Mouse (Mus musculus): ENCODE measurements around the gene Cacng8. TPM values are rescaled to one million over a fixed set of nuclear protein-coding genes. Genes with fewer than 3 reads are reported as not detected.

Gene Cacng8
- polyA plus RNA-seq, 1 experiment from 2014 or later, result 0.27 TPM

- no peak overlapping the region for H3K4me2 ChIP-seq (replicated peaks; ENCODE audit: low read depth)
- no peak overlapping the region for H3K4me3 ChIP-seq (ENCODE audit: low read depth, low read length)
- H3K9me3 ChIP-seq (ENCODE audit: control insufficient read depth), result no peaks in the 10 kb centered on the region
- TF ChIP-seq CTCF (IDR thresholded peaks at IDR 0.05; ENCODE audit: low read depth), result peak; percentile 82
- WGBS, result 25% methylated on average over 15 of the region's 15 CpGs
- no peaks in the 10 kb centered on the region for H3K4me1 ChIP-seq (replicated peaks; ENCODE audit: control insufficient read depth, insufficient read depth, low read length)
- H3K27me3 ChIP-seq (replicated peaks; ENCODE audit: control insufficient read depth, insufficient read depth, low read length), result no peaks in the 10 kb centered on the region
- H3K27ac ChIP-seq (ENCODE audit: low read depth, low read length), result no peak overlapping the region
- H3K36me3 ChIP-seq (ENCODE audit: control insufficient read depth, insufficient read depth), result no peaks in the 10 kb centered on the region
- ATAC-seq, result no peak
- no peak overlapping the region for H3K9ac ChIP-seq (ENCODE audit: low read depth, low read length)
Observed at GRCm38 (mm10) chr7:3448737-3449454, 58.4 kb downstream of the Cacng8 start.

- H3K4me1 ChIP-seq (replicated peaks; ENCODE audit: control insufficient read depth, insufficient read depth, low read length), result no peaks in the 10 kb centered on the region
- H3K27ac ChIP-seq (ENCODE audit: low read depth, low read length), result no peak overlapping the region
- no peak for TF ChIP-seq CTCF (IDR thresholded peaks at IDR 0.05; ENCODE audit: low read depth)
- no peak overlapping the region for H3K4me2 ChIP-seq (replicated peaks; ENCODE audit: low read depth)
- H3K9ac ChIP-seq (ENCODE audit: low read depth, low read length), result no peak overlapping the region
- H3K4me3 ChIP-seq (ENCODE audit: low read depth, low read length), result no peak overlapping the region
- H3K9me3 ChIP-seq (ENCODE audit: control insufficient read depth), result no peaks in the 10 kb centered on the region
- H3K27me3 ChIP-seq (replicated peaks; ENCODE audit: control insufficient read depth, insufficient read depth, low read length), result no peaks in the 10 kb centered on the region
- WGBS, result 63% methylated on average over 5 of the region's 5 CpGs
- no peak for ATAC-seq
- H3K36me3 ChIP-seq (ENCODE audit: control insufficient read depth, insufficient read depth), result no peaks in the 10 kb centered on the region
Observed at GRCm38 (mm10) chr7:3450671-3451070, 60.2 kb downstream of the Cacng8 start.

GRCm38 (mm10) chr7:3451161-3451560, 60.7 kb downstream of the Cacng8 start:
- no peak for ATAC-seq
- H3K4me2 ChIP-seq (replicated peaks; ENCODE audit: low read depth), result no peak overlapping the region

GRCm38 (mm10) chr7:3452821-3453485, 62.5 kb downstream of the Cacng8 start:
- H3K4me3 ChIP-seq (ENCODE audit: low read depth, low read length), result no peak overlapping the region
- no peak overlapping the region for H3K4me2 ChIP-seq (replicated peaks; ENCODE audit: low read depth)
- H3K9me3 ChIP-seq (ENCODE audit: control insufficient read depth), result no peaks in the 10 kb centered on the region
- no peaks in the 10 kb centered on the region for H3K36me3 ChIP-seq (ENCODE audit: control insufficient read depth, insufficient read depth)
- TF ChIP-seq CTCF (IDR thresholded peaks at IDR 0.05; ENCODE audit: low read depth), result no peak
- ATAC-seq, result no peak
- WGBS, result 57% methylated on average over 12 of the region's 12 CpGs
- H3K9ac ChIP-seq (ENCODE audit: low read depth, low read length), result no peak overlapping the region
- H3K4me1 ChIP-seq (replicated peaks; ENCODE audit: control insufficient read depth, insufficient read depth, low read length), result no peaks in the 10 kb centered on the region
- H3K27me3 ChIP-seq (replicated peaks; ENCODE audit: control insufficient read depth, insufficient read depth, low read length), result no peaks in the 10 kb centered on the region
- H3K27ac ChIP-seq (ENCODE audit: low read depth, low read length), result no peak overlapping the region

More at GRCm38 (mm10) chr7:3451161-3451560, 60.7 kb downstream of the Cacng8 start:
- H3K27me3 ChIP-seq (replicated peaks; ENCODE audit: control insufficient read depth, insufficient read depth, low read length), result no peaks in the 10 kb centered on the region
- no peaks in the 10 kb centered on the region for H3K4me1 ChIP-seq (replicated peaks; ENCODE audit: control insufficient read depth, insufficient read depth, low read length)
- no peak overlapping the region for H3K9ac ChIP-seq (ENCODE audit: low read depth, low read length)
- 20% methylated on average over 6 of the region's 6 CpGs for WGBS
- H3K4me3 ChIP-seq (ENCODE audit: low read depth, low read length), result no peak overlapping the region
- H3K9me3 ChIP-seq (ENCODE audit: control insufficient read depth), result no peaks in the 10 kb centered on the region
- no peak overlapping the region for H3K27ac ChIP-seq (ENCODE audit: low read depth, low read length)
- TF ChIP-seq CTCF (IDR thresholded peaks at IDR 0.05; ENCODE audit: low read depth), result no peak
- H3K36me3 ChIP-seq (ENCODE audit: control insufficient read depth, insufficient read depth), result no peaks in the 10 kb centered on the region

- no peaks in the 10 kb centered on the region for H3K27me3 ChIP-seq (replicated peaks; ENCODE audit: control insufficient read depth, insufficient read depth, low read length)
- H3K4me1 ChIP-seq (replicated peaks; ENCODE audit: control insufficient read depth, insufficient read depth, low read length), result no peaks in the 10 kb centered on the region
- no peak overlapping the region for H3K27ac ChIP-seq (ENCODE audit: low read depth, low read length)
- 54% methylated on average over 11 of the region's 11 CpGs for WGBS
- H3K9me3 ChIP-seq (ENCODE audit: control insufficient read depth), result no peaks in the 10 kb centered on the region
- no peak overlapping the region for H3K4me2 ChIP-seq (replicated peaks; ENCODE audit: low read depth)
- peak; percentile 16; the same call in 1 of the 2 replicates for TF ChIP-seq CTCF (IDR thresholded peaks at IDR 0.05; ENCODE audit: low read depth)
- H3K9ac ChIP-seq (ENCODE audit: low read depth, low read length), result no peak overlapping the region
- no peak for ATAC-seq
- H3K4me3 ChIP-seq (ENCODE audit: low read depth, low read length), result no peak overlapping the region
- H3K36me3 ChIP-seq (ENCODE audit: control insufficient read depth, insufficient read depth), result no peaks in the 10 kb centered on the region
Observed at GRCm38 (mm10) chr7:3453486-3454183, 63.2 kb downstream of the Cacng8 start.

GRCm38 (mm10) chr7:3457111-3457840, 66.8 kb downstream of the Cacng8 start:
- Histone ChIP-seq H3K9ac (ENCODE audit: low read depth, low read length) (no peak overlapping the region), H3K36me3 (ENCODE audit: control insufficient read depth, insufficient read depth) (no peaks in the 10 kb centered on the region), H3K9me3 (ENCODE audit: control insufficient read depth) (no peaks in the 10 kb centered on the region), H3K27me3 (replicated peaks; ENCODE audit: control insufficient read depth, insufficient read depth, low read length) (no peaks in the 10 kb centered on the region), H3K27ac (ENCODE audit: low read depth, low read length) (no peak overlapping the region), H3K4me2 (replicated peaks; ENCODE audit: low read depth) (no peak overlapping the region), H3K4me1 (replicated peaks; ENCODE audit: control insufficient read depth, insufficient read depth, low read length) (no peaks in the 10 kb centered on the region), H3K4me3 (ENCODE audit: low read depth, low read length) (no peak overlapping the region)
- WGBS, result 93% methylated on average over 10 of the region's 10 CpGs
- no peak for ATAC-seq
- no peak for TF ChIP-seq CTCF (IDR thresholded peaks at IDR 0.05; ENCODE audit: low read depth)

Data from intestine, postnatal 0 days (tissue).